In genomic region chr8:121907587-121908248, GRCm38 (mm10) we compare ENCODE assay signal across 7 mouse cellular contexts. TPM values are rescaled to one million over a fixed set of nuclear protein-coding genes. Genes with fewer than 3 reads are reported as not detected.
DNase-seq lines count a peak whose midpoint lies in the region; ATAC-seq lines count a peak whose summit lies in the region.

Gene Slc7a5 (minus strand): TSS chr8:121907694.

- H3K9me3 ChIP-seq in embryonic facial prominence, embryonic 10.5 days, result no peaks in the 10 kb centered on the region
- H3K9me3 ChIP-seq in limb, embryonic 10.5 days (replicated peaks), result no peaks in the 10 kb centered on the region
- no peaks in the 10 kb centered on the region for H3K9me3 ChIP-seq in midbrain, embryonic 13.5 days

- peak within 1 kb of the TSS; percentile 85 for H3K4me3 ChIP-seq in embryonic facial prominence, embryonic 10.5 days
- H3K4me3 ChIP-seq in limb, embryonic 10.5 days, result peak within 1 kb of the TSS; percentile 75
- H3K4me3 ChIP-seq in midbrain, embryonic 13.5 days (replicated peaks), result peak within 1 kb of the TSS; percentile 71

- peak; percentile 99 for DNase-seq in adrenal gland, postnatal 10 days
- peak; percentile 99 for DNase-seq in embryonic facial prominence, embryonic 10.5 days (ENCODE audit: low spot score)
- peak; percentile 92 for DNase-seq in kidney, adult 11 months
- peak; percentile 97 for DNase-seq in limb, embryonic 10.5 days (ENCODE audit: low spot score)
- peak; percentile 95 for DNase-seq in spleen, adult 12 weeks (ENCODE audit: low spot score)

- H3K36me3 ChIP-seq in embryonic facial prominence, embryonic 10.5 days (replicated peaks), result no peaks in the 10 kb centered on the region
- H3K36me3 ChIP-seq in limb, embryonic 10.5 days, result no peaks in the 10 kb centered on the region
- H3K36me3 ChIP-seq in midbrain, embryonic 13.5 days, result no peaks in the 10 kb centered on the region

- peak; percentile 69 for ATAC-seq in granulocyte monocyte progenitor cell, adult 5-6 weeks (replicated peaks; ENCODE audit: poor library complexity, severe bottlenecking)
- ATAC-seq in midbrain, embryonic 13.5 days, result peak; percentile 90

- H3K4me1 ChIP-seq in embryonic facial prominence, embryonic 10.5 days, result peaks cover 64% of the 10 kb centered on the region
- H3K4me1 ChIP-seq in limb, embryonic 10.5 days, result peaks cover 60% of the 10 kb centered on the region
- peaks cover 33% of the 10 kb centered on the region for H3K4me1 ChIP-seq in midbrain, embryonic 13.5 days (replicated peaks)

- peaks cover 25% of the 10 kb centered on the region for H3K27me3 ChIP-seq in embryonic facial prominence, embryonic 10.5 days (replicated peaks; ENCODE audit: low read depth, poor library complexity, severe bottlenecking)
- peaks cover 13% of the 10 kb centered on the region; the same call in 1 of the 2 replicates for H3K27me3 ChIP-seq in limb, embryonic 10.5 days (ENCODE audit: low read depth, poor library complexity, severe bottlenecking)
- H3K27me3 ChIP-seq in midbrain, embryonic 13.5 days, result peaks cover 16% of the 10 kb centered on the region

- H3K27ac ChIP-seq in embryonic facial prominence, embryonic 10.5 days (replicated peaks), result peak within 1 kb of the TSS; percentile 82
- H3K27ac ChIP-seq in limb, embryonic 10.5 days, result peak within 1 kb of the TSS; percentile 82
- H3K27ac ChIP-seq in midbrain, embryonic 13.5 days, result peak within 1 kb of the TSS; percentile 14; the same call in 1 of the 2 replicates

- peak within 1 kb of the TSS; percentile 78 for H3K9ac ChIP-seq in midbrain, embryonic 13.5 days (replicated peaks)

- WGBS in embryonic facial prominence, embryonic 10.5 days, result under 1% methylated on average over 61 of the region's 61 CpGs
- under 1% methylated on average over 61 of the region's 61 CpGs for WGBS in limb, embryonic 10.5 days
- WGBS in midbrain, embryonic 13.5 days, result under 1% methylated on average over 59 of the region's 61 CpGs

- peak within 1 kb of the TSS; percentile 98 for H3K4me2 ChIP-seq in midbrain, embryonic 13.5 days (replicated peaks)

RNA-seq across cellular contexts. Expression of gene Slc7a5, which starts in this region (rescaled TPM):
- 10 to 100 TPM; 32.0 to 47.2 TPM for total RNA-seq in adrenal gland, postnatal 10 days (2021)
- polyA plus RNA-seq in embryonic facial prominence, embryonic 10.5 days (2016; fragmentation: Nextera tagmentation; extraction: Ambion mirVana), result 18.7 and 21.0 TPM in 2 replicates
- total RNA-seq in granulocyte monocyte progenitor cell, adult 5-6 weeks (2014; fragmentation: Nextera tagmentation), result 63.5 and 63.6 TPM in 2 replicates
- 22.8 and 29.4 TPM in 2 replicates for total RNA-seq in granulocyte monocyte progenitor cell, adult 5-6 weeks (2017)
- 16.8 and 19.3 TPM in 2 replicates for polyA plus RNA-seq in limb, embryonic 10.5 days (2016; fragmentation: Nextera tagmentation; extraction: Ambion mirVana)
- polyA plus RNA-seq in midbrain, embryonic 13.5 days (2015; fragmentation: Nextera tagmentation; extraction: Ambion mirVana), result 34.2 and 37.3 TPM in 2 replicates

Comparison
In these comparisons a context has a peak if more than half of its experiments do, and no peak if none do; other contexts are left out.
1. Peak in every context shown above with its lines: DNase-seq, ATAC-seq, H3K4me3 ChIP-seq and H3K27ac ChIP-seq.
2. H3K27ac ChIP-seq: peak in every context shown above with its lines; median percentile 82 in embryonic facial prominence, embryonic 10.5 days; 82 in limb, embryonic 10.5 days; 14 in midbrain, embryonic 13.5 days.